Mouse (Mus musculus) hindbrain, embryonic 10.5 days (tissue): ENCODE data around the gene Parvb. TPM values are rescaled to one million over a fixed set of nuclear protein-coding genes. Genes with fewer than 3 reads are reported as not detected.

Experiments
- DNase-seq: peaks from one replicate; pipeline ENCODE4 v3.0.0-alpha.2; 2017; ENCODE audit warnings: low spot score
- H3K27ac ChIP-seq: fragments of 300-500 bp; sonication (generic); 2 replicates; pipeline ENCODE4 v1.5.1; 2016; ENCODE audit warnings: mild to moderate bottlenecking, moderate library complexity
- H3K27me3 ChIP-seq: fragments of 300-500 bp; sonication (generic); 2 replicates; pipeline ENCODE4 v1.6.1; 2016; ENCODE audit warnings: mild to moderate bottlenecking; ENCODE audit not compliant: poor library complexity, insufficient read depth, severe bottlenecking
- H3K36me3 ChIP-seq: fragments of 300-500 bp; sonication (generic); 2 replicates; pipeline ENCODE4 v1.6.1; 2016; ENCODE audit warnings: mild to moderate bottlenecking, moderate library complexity
- H3K4me1 ChIP-seq: fragments of 300-500 bp; sonication (generic); replicated peaks from 2 replicates; pipeline ENCODE4 v1.6.1; 2016; ENCODE audit warnings: mild to moderate bottlenecking
- H3K4me3 ChIP-seq: fragments of 300-500 bp; sonication (generic); 2 replicates; pipeline ENCODE4 v1.5.1; 2016; ENCODE audit warnings: mild to moderate bottlenecking, moderate library complexity
- H3K9me3 ChIP-seq: fragments of 300-500 bp; sonication (generic); 2 replicates; pipeline ENCODE4 v1.6.1; 2016; ENCODE audit warnings: mild to moderate bottlenecking, moderate library complexity
- WGBS: fragments of 180-500 bp; shearing (Covaris S2); methylation state at CpG from one replicate; pipeline ENCODE4 v1.1.7; 2016; 5-methylcytosine and 5-hydroxymethylcytosine counted together
- polyA plus RNA-seq: library from polyadenylated mRNA; unstranded; fragments of >200 nt; fragmentation: Nextera tagmentation; extraction: Ambion mirVana; gene quantifications from 2 replicates; pipeline ENCODE4 v1.2.1, GENCODE M21; 2016

Gene Parvb
- polyA plus RNA-seq, 1 experiment from 2014 or later: 7.6 TPM

- no peak for DNase-seq
- Histone ChIP-seq H3K9me3 (no peaks in the 10 kb centered on the region), H3K4me3 (no peak overlapping the region), H3K27ac (no peak overlapping the region), H3K36me3 (no peaks in the 10 kb centered on the region), H3K4me1 (peaks cover 42% of the 10 kb centered on the region), H3K27me3 (no peaks in the 10 kb centered on the region)
- 88% methylated on average over 5 of the region's 5 CpGs for WGBS
Observed at GRCm38 (mm10) chr15:84355081-84355480, 123.2 kb downstream of the Parvb start.

GRCm38 (mm10) chr15:84364746-84365145, 132.9 kb downstream of the Parvb start:
- no peak for DNase-seq
- Histone ChIP-seq H3K4me1 (peaks cover 13% of the 10 kb centered on the region), H3K36me3 (no peaks in the 10 kb centered on the region), H3K4me3 (no peak overlapping the region), H3K9me3 (0 out of 2 replicates have a peak, but pooled peaks cover 3% of the 10 kb centered on the region), H3K27ac (no peak overlapping the region), H3K27me3 (no peaks in the 10 kb centered on the region; the same call in 1 of the 2 replicates)
- WGBS: 86% methylated on average over 3 of the region's 3 CpGs

Other genes starting within 250 kb of the Parvb start
- gene Efcab6, start 166.7 kb upstream of the Parvb start, polyA plus RNA-seq: 0.22 and 0.32 TPM in 2 replicates
- gene Sult4a1, start 126.3 kb upstream of the Parvb start, polyA plus RNA-seq: 12.0 and 14.8 TPM in 2 replicates
- not detected in 2 replicates for gene Pnpla5, start 108.9 kb upstream of the Parvb start, polyA plus RNA-seq
- gene Pnpla3, start 64.2 kb upstream of the Parvb start, polyA plus RNA-seq: 0.88 and 1.1 TPM in 2 replicates
- 94.5 and 103 TPM in 2 replicates for gene Samm50, start 39.8 kb upstream of the Parvb start, polyA plus RNA-seq
- 1.1 TPM in 2 replicates for gene Parvg, start 92.0 kb downstream of the Parvb start, polyA plus RNA-seq
- gene Shisal1, start 215.1 kb downstream of the Parvb start, polyA plus RNA-seq: 4.0 and 5.2 TPM in 2 replicates